Mouse (Mus musculus) brain, adult 10 weeks (tissue): ENCODE data around the gene Gm3409. TPM values are rescaled to one million over a fixed set of nuclear protein-coding genes. Genes with fewer than 3 reads are reported as not detected.

Source experiments
- polyA plus RNA-seq: library from polyadenylated mRNA; stranded (reverse); fragments of 350-450 nt; fragmentation: Illumina TruSeq; extraction: RNeasy Lipid Tissue Mini Kit (QIAGEN cat#74804); gene quantifications from one replicate; pipeline ENCODE4 v1.2.3, GENCODE M21; 2015; ENCODE audit warnings: low read depth, low replicate concordance

Gm3409 gene
- not detected for polyA plus RNA-seq

DNA sequence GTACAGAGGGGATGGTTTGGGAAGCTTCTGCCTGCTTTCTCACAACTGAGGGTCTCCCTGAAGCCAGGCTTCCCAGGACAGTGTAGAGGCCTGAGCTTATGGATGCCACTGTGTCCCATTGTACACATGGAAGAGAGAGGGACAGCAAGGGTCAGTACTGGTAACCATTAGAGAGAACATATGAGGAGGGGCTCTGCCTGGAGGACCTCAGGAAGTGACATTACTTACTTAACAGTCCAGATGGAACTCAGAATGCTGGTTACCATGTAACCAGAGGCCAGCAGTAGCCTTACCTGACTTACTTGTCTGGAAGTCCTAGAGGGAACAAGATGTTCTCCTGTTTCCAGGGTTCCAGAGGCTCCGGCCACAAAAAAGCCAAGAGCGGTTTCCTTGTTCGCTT, at the start of gene Gm3409:
TSS of gene Gm3409 (plus strand) at position 301 of the 400 bp plus-strand sequence.

DNA sequence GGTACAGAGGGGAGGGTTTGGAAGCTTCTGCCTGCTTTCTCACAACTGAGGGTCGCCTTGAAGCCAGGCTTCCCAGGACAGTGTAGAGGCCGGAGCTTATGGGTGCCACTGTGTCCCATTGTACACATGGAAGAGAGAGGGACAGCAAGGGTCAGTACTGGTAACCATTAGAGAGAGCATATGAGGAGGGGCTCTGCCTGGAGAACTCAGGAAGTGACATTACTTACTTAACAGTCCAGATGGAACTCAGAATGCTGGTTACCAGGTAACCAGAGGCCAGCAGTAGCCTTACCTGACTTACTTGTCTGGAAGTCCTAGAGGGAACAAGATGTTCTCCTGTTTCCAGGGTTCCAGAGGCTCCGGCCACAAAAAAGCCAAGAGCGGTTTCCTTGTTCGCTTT, 46.4 kb upstream of the Gm3409 start, which contains the start of gene Gm6370:
TSS of gene Gm6370 (plus strand) at position 301 of the 400 bp plus-strand sequence.

DNA sequence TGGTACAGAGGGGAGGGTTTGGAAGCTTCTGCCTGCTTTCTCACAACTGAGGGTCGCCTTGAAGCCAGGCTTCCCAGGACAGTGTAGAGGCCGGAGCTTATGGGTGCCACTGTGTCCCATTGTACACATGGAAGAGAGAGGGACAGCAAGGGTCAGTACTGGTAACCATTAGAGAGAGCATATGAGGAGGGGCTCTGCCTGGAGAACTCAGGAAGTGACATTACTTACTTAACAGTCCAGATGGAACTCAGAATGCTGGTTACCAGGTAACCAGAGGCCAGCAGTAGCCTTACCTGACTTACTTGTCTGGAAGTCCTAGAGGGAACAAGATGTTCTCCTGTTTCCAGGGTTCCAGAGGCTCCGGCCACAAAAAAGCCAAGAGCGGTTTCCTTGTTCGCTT, 35.3 kb upstream of the Gm3409 start, which contains the start of gene 4930449I24Rik:
TSS of gene 4930449I24Rik (plus strand) at position 301 of the 400 bp plus-strand sequence.

DNA sequence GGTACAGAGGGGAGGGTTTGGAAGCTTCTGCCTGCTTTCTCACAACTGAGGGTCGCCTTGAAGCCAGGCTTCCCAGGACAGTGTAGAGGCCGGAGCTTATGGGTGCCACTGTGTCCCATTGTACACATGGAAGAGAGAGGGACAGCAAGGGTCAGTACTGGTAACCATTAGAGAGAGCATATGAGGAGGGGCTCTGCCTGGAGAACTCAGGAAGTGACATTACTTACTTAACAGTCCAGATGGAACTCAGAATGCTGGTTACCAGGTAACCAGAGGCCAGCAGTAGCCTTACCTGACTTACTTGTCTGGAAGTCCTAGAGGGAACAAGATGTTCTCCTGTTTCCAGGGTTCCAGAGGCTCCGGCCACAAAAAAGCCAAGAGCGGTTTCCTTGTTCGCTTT, 23.6 kb upstream of the Gm3409 start, which contains the start of gene Gm3402:
TSS of gene Gm3402 (plus strand) at position 301 of the 400 bp plus-strand sequence.

DNA sequence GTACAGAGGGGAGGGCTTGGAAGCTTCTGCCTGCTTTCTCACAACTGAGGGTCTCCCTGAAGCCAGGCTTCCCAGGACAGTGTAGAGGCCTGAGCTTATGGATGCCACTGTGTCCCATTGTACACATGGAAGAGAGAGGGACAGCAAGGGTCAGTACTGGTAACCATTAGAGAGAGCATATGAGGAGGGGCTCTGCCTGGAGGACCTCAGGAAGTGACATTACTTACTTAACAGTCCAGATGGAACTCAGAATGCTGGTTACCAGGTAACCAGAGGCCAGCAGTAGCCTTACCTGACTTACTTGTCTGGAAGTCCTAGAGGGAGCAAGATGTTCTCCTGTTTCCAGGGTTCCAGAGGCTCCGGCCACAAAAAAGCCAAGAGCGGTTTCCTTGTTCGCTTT, 11.9 kb upstream of the Gm3409 start, which contains the start of gene Gm3404:
TSS of gene Gm3404 (plus strand) at position 301 of the 400 bp plus-strand sequence.

DNA sequence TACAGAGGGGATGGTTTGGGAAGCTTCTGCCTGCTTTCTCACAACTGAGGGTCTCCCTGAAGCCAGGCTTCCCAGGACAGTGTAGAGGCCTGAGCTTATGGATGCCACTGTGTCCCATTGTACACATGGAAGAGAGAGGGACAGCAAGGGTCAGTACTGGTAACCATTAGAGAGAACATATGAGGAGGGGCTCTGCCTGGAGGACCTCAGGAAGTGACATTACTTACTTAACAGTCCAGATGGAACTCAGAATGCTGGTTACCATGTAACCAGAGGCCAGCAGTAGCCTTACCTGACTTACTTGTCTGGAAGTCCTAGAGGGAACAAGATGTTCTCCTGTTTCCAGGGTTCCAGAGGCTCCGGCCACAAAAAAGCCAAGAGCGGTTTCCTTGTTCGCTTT, 18.4 kb downstream of the Gm3409 start, which contains the start of gene Gm3415:
TSS of gene Gm3415 (plus strand) at position 301 of the 400 bp plus-strand sequence.

DNA sequence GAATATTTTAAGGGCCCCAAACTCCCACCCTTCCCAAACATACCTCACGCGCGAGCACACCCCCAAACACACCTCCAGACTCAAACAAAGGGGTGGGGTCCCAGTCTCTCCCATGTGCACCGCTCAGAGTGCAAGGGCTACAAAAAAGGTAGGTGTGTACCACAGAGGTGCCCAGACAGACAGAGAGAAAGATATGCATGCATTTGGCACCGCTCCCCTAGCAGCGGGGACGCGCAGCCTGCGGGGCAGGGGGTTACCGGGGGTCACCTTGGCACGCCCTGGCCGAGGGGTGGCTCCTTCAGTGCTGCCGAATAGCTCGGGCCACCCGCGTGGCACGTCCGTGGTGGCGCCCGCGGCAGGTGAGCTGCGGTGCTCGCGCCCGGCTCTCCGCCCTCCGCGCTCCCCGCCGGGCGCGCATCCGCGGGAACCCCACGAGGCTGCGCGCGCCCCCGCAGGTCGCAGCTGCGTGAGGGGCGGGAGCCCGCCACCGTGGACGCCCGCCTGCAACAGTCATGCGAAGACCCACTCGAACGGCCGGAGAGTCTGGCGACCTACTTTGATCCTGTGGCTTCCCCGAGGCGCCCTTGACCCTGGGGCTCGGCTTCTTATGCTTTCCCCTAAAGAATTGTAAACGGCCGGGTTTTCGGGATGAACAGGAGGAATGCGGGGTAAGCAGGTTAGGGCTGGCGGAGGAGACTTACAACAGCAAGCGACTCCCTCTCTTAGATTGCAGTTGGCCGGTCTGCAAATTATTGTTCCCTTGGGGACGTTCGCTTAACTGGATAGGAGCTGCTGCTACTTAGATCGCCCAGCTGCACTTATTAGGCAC, 47.2 kb downstream of the Gm3409 start, which contains the start of gene Gpr12:
TSS of gene Gpr12 (minus strand) at position 762 of the 829 bp plus-strand sequence.

Other genes with a start within 250 kb of the Gm3409 start
- gene Wasf3, start 152.7 kb upstream of the Gm3409 start, polyA plus RNA-seq, result 58.5 TPM
- not detected for gene Gm6408, start 55.7 kb upstream of the Gm3409 start, polyA plus RNA-seq
- gene Gm6370, start 46.3 kb upstream of the Gm3409 start, polyA plus RNA-seq, result not detected
- not detected for gene 4930449I24Rik, start 35.2 kb upstream of the Gm3409 start, polyA plus RNA-seq
- gene Gm3402, start 23.5 kb upstream of the Gm3409 start, polyA plus RNA-seq, result not detected
- gene Gm3404, start 11.8 kb upstream of the Gm3409 start, polyA plus RNA-seq, result not detected
- gene Gm3415, start 18.5 kb downstream of the Gm3409 start, polyA plus RNA-seq, result not detected
- 20.0 TPM for gene Gpr12, start 47.6 kb downstream of the Gm3409 start, polyA plus RNA-seq